ENCODE assay signal across 9 mouse cellular contexts in genomic region chr10:53580137-53580536, GRCm38 (mm10). TPM values are rescaled to one million over a fixed set of nuclear protein-coding genes. Genes with fewer than 3 reads are reported as not detected.
DNase-seq lines count a peak whose midpoint lies in the region; ATAC-seq and TF ChIP-seq lines count a peak whose summit lies in the region.
"Had no signal": no experiment of that assay in that cellular context is flagged by ENCODE, and none has a peak within 500 bp of the region (broad histone marks: within the 10 kb centered on the region; RNA-seq: fewer than 3 reads in every experiment).

No protein-coding gene starts in this region.

- TF ChIP-seq CTCF in kidney, adult 2 months (conservative IDR thresholded peaks at IDR 0.05; ENCODE audit: insufficient read depth, insufficient read length, low read depth, low read length) = no peak

- ATAC-seq in hindbrain, embryonic 13.5 days (ENCODE audit: low FRiP score) = peak; percentile 71
- no peak for ATAC-seq in liver, embryonic 16.5 days (ENCODE audit: low read depth)
- ATAC-seq in megakaryocyte, adult 5-6 weeks (ENCODE audit: poor library complexity, severe bottlenecking) = no peak
- ATAC-seq: Patski had no signal

- peak overlapping the region; percentile 58 for H3K4me2 ChIP-seq in hindbrain, embryonic 13.5 days
- H3K4me2 ChIP-seq in liver, embryonic 16.5 days (ENCODE audit: low read depth, low read length) = peak overlapping the region; percentile 62; the same call in 1 of the 2 replicates

- TF ChIP-seq POLR2A in kidney, adult 2 months (IDR thresholded peaks at IDR 0.05; ENCODE audit: low read depth, low read length) = no peak

- no peaks in the 10 kb centered on the region for H3K4me1 ChIP-seq in kidney, adult 2 months (ENCODE audit: control insufficient read depth, insufficient read depth, low read length)
- peaks cover 14% of the 10 kb centered on the region for H3K4me1 ChIP-seq in hindbrain, embryonic 13.5 days (replicated peaks)
- no peaks in the 10 kb centered on the region for H3K4me1 ChIP-seq in liver, embryonic 16.5 days (ENCODE audit: control insufficient read depth, low read depth, low read length)

- H3K9ac ChIP-seq in hindbrain, embryonic 13.5 days = 0 out of 2 replicates have a peak overlapping the region, but pooled peaks have one; percentile 63
- H3K9ac ChIP-seq in liver, embryonic 16.5 days (ENCODE audit: low read depth, low read length) = no peak overlapping the region

- WGBS in kidney, adult 2 months = 46% methylated on average over 7 of the region's 7 CpGs
- WGBS in hindbrain, embryonic 13.5 days = 35% methylated on average over 6 of the region's 7 CpGs
- WGBS in liver, embryonic 16.5 days (ENCODE audit: insufficient replicate concordance) = 51% methylated on average over 7 of the region's 7 CpGs

- H3K36me3 ChIP-seq in kidney, adult 2 months (ENCODE audit: control insufficient read depth, insufficient read depth, low read length) = no peaks in the 10 kb centered on the region
- no peaks in the 10 kb centered on the region for H3K36me3 ChIP-seq in hindbrain, embryonic 13.5 days
- no peaks in the 10 kb centered on the region for H3K36me3 ChIP-seq in liver, embryonic 16.5 days (ENCODE audit: control insufficient read depth, insufficient read depth)

- no peak overlapping the region for H3K4me3 ChIP-seq in kidney, adult 2 months (ENCODE audit: insufficient read depth, low read depth, low read length)
- H3K4me3 ChIP-seq in hindbrain, embryonic 13.5 days = no peak overlapping the region
- no peak overlapping the region; the same call in 1 of the 2 replicates for H3K4me3 ChIP-seq in liver, embryonic 16.5 days (ENCODE audit: low read depth, low read length)

- H3K9me3 ChIP-seq in hindbrain, embryonic 13.5 days = no peaks in the 10 kb centered on the region
- H3K9me3 ChIP-seq in liver, embryonic 16.5 days (replicated peaks; ENCODE audit: control insufficient read depth, low read length) = no peaks in the 10 kb centered on the region

- no peak overlapping the region for H3K27ac ChIP-seq in kidney, adult 2 months (ENCODE audit: insufficient read depth, low read depth, low read length)
- H3K27ac ChIP-seq in hindbrain, embryonic 13.5 days = no peak overlapping the region
- H3K27ac ChIP-seq in liver, embryonic 16.5 days (ENCODE audit: low read length) = no peak overlapping the region

- H3K27me3 ChIP-seq in kidney, adult 2 months (replicated peaks; ENCODE audit: control insufficient read depth, insufficient read depth, low read length) = no peaks in the 10 kb centered on the region
- H3K27me3 ChIP-seq in hindbrain, embryonic 13.5 days = no peaks in the 10 kb centered on the region
- no peaks in the 10 kb centered on the region for H3K27me3 ChIP-seq in liver, embryonic 16.5 days (ENCODE audit: control insufficient read depth, insufficient read depth, low read depth, low read length)
- H3K27me3 ChIP-seq: Patski had no signal

- DNase-seq in kidney, adult 2 months = peak; percentile 8
- no peak for DNase-seq in kidney, adult 9 months
- peak; percentile 20 for DNase-seq in embryo, embryonic 11 days
- DNase-seq in urinary bladder, postnatal 4 days (ENCODE audit: low spot score in 2 of 2) = no peak
- DNase-seq in layer of hippocampus, adult 18-20 months (ENCODE audit: low spot score in 2 of 2) = no peak

RNA-seq across cellular contexts. Expression of gene Asf1a, which starts 16.4 kb away (rescaled TPM):
- polyA plus RNA-seq in kidney, adult 2 months (2012; rRNA removed) = 5.6 and 6.2 TPM in 2 replicates
- polyA plus RNA-seq in hindbrain, embryonic 13.5 days (2015; fragmentation: Nextera tagmentation; extraction: Ambion mirVana) = 92.5 and 95.1 TPM in 2 replicates
- 55.4 and 62.2 TPM in 2 replicates for polyA plus RNA-seq in liver, embryonic 16.5 days (2015; fragmentation: Nextera tagmentation; extraction: Ambion mirVana)
- total RNA-seq in layer of hippocampus, adult 18-20 months (2021) = 10 to 100 TPM; 22.7 to 25.0 TPM
- total RNA-seq in megakaryocyte, adult 5-6 weeks (2015) = 50.3 and 58.2 TPM in 2 replicates
- 25.2 and 35.4 TPM in 2 replicates for total RNA-seq in megakaryocyte, adult 5-6 weeks (2017)

RNA-seq across cellular contexts. Expression of gene Mcm9, which starts 50.1 kb away (rescaled TPM):
- 2.9 and 3.1 TPM in 2 replicates for polyA plus RNA-seq in kidney, adult 2 months (2012; rRNA removed)
- polyA plus RNA-seq in hindbrain, embryonic 13.5 days (2015; fragmentation: Nextera tagmentation; extraction: Ambion mirVana) = 7.3 and 7.6 TPM in 2 replicates
- polyA plus RNA-seq in liver, embryonic 16.5 days (2015; fragmentation: Nextera tagmentation; extraction: Ambion mirVana) = 3.7 and 3.8 TPM in 2 replicates
- 1 to 10 TPM; 4.5 to 5.0 TPM for total RNA-seq in layer of hippocampus, adult 18-20 months (2021)
- total RNA-seq in megakaryocyte, adult 5-6 weeks (2015) = 17.7 and 20.0 TPM in 2 replicates
- 15.4 and 16.5 TPM in 2 replicates for total RNA-seq in megakaryocyte, adult 5-6 weeks (2017)

Comparison
In these comparisons a context has a peak if more than half of its experiments do, and no peak if none do; other contexts are left out.
1. DNase-seq: peak in kidney, adult 2 months (single experiment) and embryo, embryonic 11 days (single experiment); none in kidney, adult 9 months (single experiment), urinary bladder, postnatal 4 days (0 of 2) and layer of hippocampus, adult 18-20 months (0 of 2).